ENCODE assay signal across 23 mouse cellular contexts in the genomic region with DNA sequence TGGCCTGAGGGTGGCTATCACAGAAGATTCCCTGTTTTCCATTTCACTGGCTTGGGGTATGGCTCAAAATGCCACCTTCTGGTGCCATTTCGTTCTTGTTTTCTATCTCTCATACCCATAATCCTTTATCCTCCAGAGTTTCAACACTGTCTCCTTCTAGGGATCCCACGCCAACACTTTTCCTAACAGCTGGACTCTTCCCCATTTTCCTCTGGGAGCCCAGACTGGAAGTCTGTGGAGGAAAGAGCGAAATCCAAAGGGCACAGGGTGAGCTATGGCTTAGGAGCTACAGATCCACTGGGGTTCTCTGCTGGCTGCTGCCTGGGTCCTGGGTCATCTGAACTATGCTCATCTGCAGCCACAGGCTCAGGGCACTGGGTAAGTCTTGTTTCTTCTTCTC. TPM values are rescaled to one million over a fixed set of nuclear protein-coding genes. Genes with fewer than 3 reads are reported as not detected.
"Had no signal": no experiment of that assay in that cellular context is flagged by ENCODE, and none has a peak within 500 bp of the region (broad histone marks: within the 10 kb centered on the region; RNA-seq: fewer than 3 reads in every experiment).

No protein-coding gene starts in this region.

- H3K36me3 ChIP-seq: midbrain, embryonic 10.5 days; midbrain, embryonic 12.5 days; neural tube, embryonic 13.5 days; neural tube, embryonic 15.5 days had no signal

- H3K9me3 ChIP-seq: midbrain, embryonic 10.5 days; midbrain, embryonic 12.5 days; neural tube, embryonic 13.5 days; neural tube, embryonic 15.5 days had no signal

- H3K27ac ChIP-seq: midbrain, embryonic 10.5 days; midbrain, embryonic 12.5 days; neural tube, embryonic 13.5 days; neural tube, embryonic 15.5 days had no signal

- H3K27me3 ChIP-seq: neural tube, embryonic 15.5 days had no signal

- DNase-seq: lung, adult 18-20 months; lung, embryonic 14.5 days; lung, postnatal 10 days; lung, postnatal 4 days; midbrain, embryonic 14.5 days; retina, postnatal 1 day; right cerebral cortex, adult 18-20 months; right cerebral cortex, postnatal 25 days; right cerebral cortex, postnatal 4 days; spleen, adult 18-20 months; thymus, adult 18-20 months; thymus, postnatal 14 days; thymus, postnatal 36 days had no signal

- H3K4me3 ChIP-seq: midbrain, embryonic 10.5 days; midbrain, embryonic 12.5 days; myocyte; neural tube, embryonic 13.5 days; neural tube, embryonic 15.5 days had no signal

RNA-seq across cellular contexts. Expression of a gene that starts 9.1 kb away (rescaled TPM):
- total RNA-seq: megakaryocyte, adult 5-6 weeks had no signal
- polyA plus RNA-seq: lung, embryonic 14.5 days; lung, embryonic 16.5 days; midbrain, embryonic 10.5 days; midbrain, embryonic 14.5 days; midbrain, embryonic 16.5 days; neural tube, embryonic 11.5 days; neural tube, embryonic 13.5 days; neural tube, embryonic 15.5 days; stomach, embryonic 14.5 days had no signal
